Mouse (Mus musculus) liver, adult 2 months (tissue): ENCODE measurements around the gene Nudt7. TPM values are rescaled to one million over a fixed set of nuclear protein-coding genes. Genes with fewer than 3 reads are reported as not detected.

ENCODE experiments used
- DNase-seq: peaks from one replicate; pipeline ENCODE4 v3.0.0-alpha.2; 2011; ENCODE audit warnings: low read depth, low spot score; ENCODE audit errors: extremely low read depth
- H3K27ac ChIP-seq: fragments of 200-500 bp; replicated peaks from 2 replicates; pipeline ENCODE4 v1.5.1; 2012; ENCODE audit warnings: low read depth, mild to moderate bottlenecking, control low read depth, inconsistent platforms, low read length; ENCODE audit not compliant: insufficient read depth
- H3K27me3 ChIP-seq: fragments of 200-500 bp; 2 replicates; pipeline ENCODE4 v1.6.1; 2012; ENCODE audit warnings: mild to moderate bottlenecking, moderate library complexity, low read length, inconsistent platforms; ENCODE audit not compliant: control insufficient read depth, insufficient read depth
- H3K36me3 ChIP-seq: fragments of 200-500 bp; 2 replicates; pipeline ENCODE4 v1.6.1; 2012; ENCODE audit warnings: low read length, inconsistent platforms; ENCODE audit not compliant: control insufficient read depth, insufficient read depth
- H3K4me1 ChIP-seq: fragments of 200-500 bp; 2 replicates; pipeline ENCODE4 v1.6.1; 2011; ENCODE audit warnings: low read length; ENCODE audit not compliant: control insufficient read depth, insufficient read depth
- H3K4me3 ChIP-seq: fragments of 200-500 bp; 2 replicates; pipeline ENCODE4 v1.5.1; 2011; ENCODE audit warnings: low read depth, mild to moderate bottlenecking, control low read depth, low read length, moderate library complexity; ENCODE audit not compliant: insufficient read depth
- H3K79me2 ChIP-seq: fragments of 200-500 bp; 2 replicates; pipeline ENCODE4 v1.6.1; 2012; ENCODE audit warnings: inconsistent platforms, mild to moderate bottlenecking, low read length, moderate library complexity; ENCODE audit not compliant: control insufficient read depth, insufficient read depth
- H3K9ac ChIP-seq: fragments of 200-500 bp; 2 replicates; pipeline ENCODE4 v1.6.1; 2012; ENCODE audit warnings: low read depth, mild to moderate bottlenecking, control low read depth, inconsistent platforms, low read length
- CTCF ChIP-seq: fragments of 200-500 bp; IDR thresholded peaks from 2 replicates; pipeline ENCODE4 v1.5.1; 2011; ENCODE audit warnings: low read depth, low read length, control low read depth
- POLR2A ChIP-seq: fragments of 200-500 bp; IDR thresholded peaks from 2 replicates; pipeline ENCODE4 v1.6.1; 2011; ENCODE audit warnings: low read length, control low read depth; ENCODE audit not compliant: insufficient read depth; ENCODE audit errors: extremely low read depth
- WGBS: fragments of 180-500 bp; shearing (Covaris S2); methylation state at CpG from one replicate; pipeline ENCODE4 v1.1.7; 2018; 5-methylcytosine and 5-hydroxymethylcytosine counted together
- polyA plus RNA-seq: library from polyadenylated mRNA; depleted of rRNA; stranded (reverse); fragments of >200 nt; gene quantifications from 2 replicates; pipeline ENCODE4 v1.2.3, GENCODE M21; 2012
- total RNA-seq: library from RNA; depleted of rRNA; stranded (reverse); fragments of >200 nt; gene quantifications from 2 replicates; pipeline ENCODE4 v1.2.3, GENCODE M21; 2014

The Nudt7 gene
- total and polyA plus RNA-seq, 2 experiments = 293 to 394 TPM

DNA sequence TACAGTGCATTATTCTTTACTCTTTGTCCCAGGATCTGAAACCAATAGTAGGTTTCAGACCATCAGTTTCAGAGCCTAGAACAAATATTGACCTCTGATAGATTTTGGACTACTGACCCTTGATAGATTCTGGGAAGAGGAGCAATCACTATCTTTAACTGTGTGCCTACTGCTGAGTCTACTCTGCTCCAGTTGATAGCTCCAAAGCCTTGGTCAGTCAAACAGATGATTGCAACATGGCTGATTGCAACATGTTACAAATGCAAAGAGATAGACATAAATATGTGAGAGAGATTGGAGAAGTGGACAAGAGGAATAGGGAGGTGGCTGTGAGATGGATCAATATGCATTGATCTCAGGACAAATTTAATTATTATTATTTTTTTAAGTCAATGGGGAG, 15.9 kb upstream of the Nudt7 start:
- peak; percentile 100 for DNase-seq
- TF ChIP-seq POLR2A = no peak
- TF ChIP-seq CTCF = no peak
- Histone ChIP-seq H3K36me3 (no peaks in the 10 kb centered on the region), H3K4me3 (no peak overlapping the region), H3K27ac (peak overlapping the region; percentile 86), H3K4me1 (peaks cover 12% of the 10 kb centered on the region), H3K9ac (no peak overlapping the region), H3K79me2 (no peaks in the 10 kb centered on the region), H3K27me3 (no peaks in the 10 kb centered on the region)

GRCm38 (mm10) chr8:114121781-114122180, 11.6 kb upstream of the Nudt7 start:
- no peaks in the 10 kb centered on the region for H3K27me3 ChIP-seq
- WGBS = 86% methylated on average over 1 of the region's 1 CpGs
- no peak for DNase-seq

DNA sequence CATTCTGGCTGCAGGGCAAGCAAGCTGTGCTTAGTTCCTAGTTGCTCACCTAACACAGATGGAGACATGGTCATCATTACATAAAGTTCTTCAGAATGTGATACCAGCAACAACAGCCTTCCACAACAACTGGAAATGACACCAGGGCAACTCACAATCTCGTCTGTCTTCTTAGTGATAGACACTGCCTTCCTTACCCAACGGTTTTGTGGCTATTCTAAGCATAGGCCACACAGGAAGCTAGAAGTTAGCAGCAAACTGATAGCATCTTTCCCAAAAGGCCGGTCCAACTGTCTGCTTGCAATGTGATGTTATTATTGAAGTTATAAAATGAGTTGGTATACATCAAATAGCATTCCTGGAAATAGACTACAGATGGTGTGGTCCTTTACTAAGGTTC, 9.7 kb upstream of the Nudt7 start:
- DNase-seq = no peak
- Histone ChIP-seq H3K4me3 (no peak overlapping the region), H3K4me1 (peaks cover 6% of the 10 kb centered on the region), H3K9ac (no peak overlapping the region), H3K36me3 (peaks cover 11% of the 10 kb centered on the region), H3K79me2 (no peaks in the 10 kb centered on the region), H3K27ac (no peak overlapping the region), H3K27me3 (no peaks in the 10 kb centered on the region)
- TF ChIP-seq POLR2A (no peak), CTCF (no peak)
- 70% methylated on average over 3 of the region's 3 CpGs for WGBS

More at GRCm38 (mm10) chr8:114121781-114122180, 11.6 kb upstream of the Nudt7 start:
- Histone ChIP-seq H3K9ac (no peak overlapping the region), H3K4me3 (no peak overlapping the region), H3K36me3 (no peaks in the 10 kb centered on the region), H3K27ac (no peak overlapping the region), H3K79me2 (no peaks in the 10 kb centered on the region), H3K4me1 (peaks cover 10% of the 10 kb centered on the region)
- TF ChIP-seq CTCF (no peak), POLR2A (no peak)

DNA sequence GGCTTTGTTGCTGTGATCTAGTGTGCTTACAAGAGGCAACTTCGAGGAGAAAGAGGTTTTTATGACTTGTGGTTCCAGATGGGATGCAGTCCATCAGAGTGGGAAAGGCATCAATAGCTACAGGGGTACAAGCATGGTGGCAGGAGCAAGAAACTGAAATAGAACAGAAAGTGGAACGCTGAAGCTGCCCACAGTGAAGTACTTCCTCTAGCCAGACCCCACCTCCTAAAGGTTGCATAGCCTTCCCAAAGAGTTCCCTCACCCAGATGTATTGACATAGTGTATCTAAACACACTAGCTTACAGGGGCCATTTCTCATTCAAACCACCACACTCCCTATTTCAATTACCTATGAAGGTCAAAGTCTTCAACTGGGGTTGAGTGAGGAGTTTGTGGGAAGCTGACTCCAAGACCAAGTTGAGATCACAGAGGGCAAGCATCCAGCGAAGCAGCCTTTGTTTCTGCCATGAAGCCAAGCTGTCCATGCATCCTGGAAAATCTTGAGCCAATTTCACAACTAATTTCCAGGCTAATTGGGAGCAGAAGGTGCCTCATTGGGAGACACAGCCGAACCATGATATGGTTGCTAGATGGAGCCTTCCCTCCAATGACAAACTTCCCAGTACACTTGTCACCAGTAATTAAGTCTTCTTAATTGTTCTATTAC, 9.1 kb upstream of the Nudt7 start:
- DNase-seq = no peak
- Histone ChIP-seq H3K4me3 (no peak overlapping the region), H3K27me3 (no peaks in the 10 kb centered on the region), H3K4me1 (peaks cover 10% of the 10 kb centered on the region), H3K9ac (no peak overlapping the region), H3K36me3 (peaks cover 14% of the 10 kb centered on the region), H3K27ac (no peak overlapping the region), H3K79me2 (no peaks in the 10 kb centered on the region)
- TF ChIP-seq CTCF (no peak), POLR2A (no peak)
- 84% methylated on average over 4 of the region's 4 CpGs for WGBS

DNA sequence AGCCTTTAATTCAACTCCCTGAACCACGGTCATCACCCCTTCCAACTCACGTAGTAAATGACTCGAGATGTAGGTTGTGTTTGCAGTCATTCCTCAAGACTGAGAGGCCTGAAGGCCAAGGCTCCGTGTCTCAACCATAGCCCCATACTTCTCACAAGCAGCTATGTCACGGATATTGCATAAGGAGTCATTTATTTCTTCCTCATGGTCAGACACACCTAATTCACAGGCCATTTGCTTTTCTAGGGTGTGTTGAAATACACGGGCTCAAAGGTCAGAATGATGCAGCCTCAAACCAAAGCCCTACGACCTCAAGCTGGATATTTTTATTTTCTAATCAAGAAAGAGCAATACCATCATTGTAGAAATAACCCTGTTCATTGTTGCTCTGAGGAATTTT, 2.5 kb upstream of the Nudt7 start:
- peak; percentile 96 for DNase-seq
- WGBS = 29% methylated on average over 7 of the region's 7 CpGs

GRCm38 (mm10) chr8:114131421-114131820, 1.9 kb upstream of the Nudt7 start:
- H3K9ac ChIP-seq = peak overlapping the region; percentile 85

More for the DNA sequence above, 2.5 kb upstream of the Nudt7 start:
- TF ChIP-seq POLR2A (no peak), CTCF (no peak)
- Histone ChIP-seq H3K36me3 (peaks cover 29% of the 10 kb centered on the region), H3K4me3 (peak overlapping the region; percentile 69), H3K9ac (peak overlapping the region; percentile 93), H3K27ac (peak overlapping the region; percentile 99), H3K27me3 (no peaks in the 10 kb centered on the region), H3K4me1 (peaks cover 24% of the 10 kb centered on the region), H3K79me2 (peaks cover 20% of the 10 kb centered on the region; the same call in 1 of the 2 replicates)

More at GRCm38 (mm10) chr8:114131421-114131820, 1.9 kb upstream of the Nudt7 start:
- TF ChIP-seq CTCF (no peak), POLR2A (no peak)
- peak; percentile 71 for DNase-seq
- 30% methylated on average over 4 of the region's 4 CpGs for WGBS
- Histone ChIP-seq H3K27ac (peak overlapping the region; percentile 99), H3K27me3 (no peaks in the 10 kb centered on the region), H3K79me2 (peaks cover 24% of the 10 kb centered on the region; the same call in 1 of the 2 replicates), H3K36me3 (peaks cover 34% of the 10 kb centered on the region), H3K4me1 (peaks cover 24% of the 10 kb centered on the region), H3K4me3 (peak overlapping the region; percentile 35)
